Mouse (Mus musculus): ENCODE measurements around the gene Ttll5. TPM values are rescaled to one million over a fixed set of nuclear protein-coding genes. Genes with fewer than 3 reads are reported as not detected.

Ttll5 gene
- polyA plus RNA-seq, 1 experiment from 2014 or later, result 17.7 TPM

- Histone ChIP-seq H3K36me3 (ENCODE audit: control insufficient read depth, insufficient read depth, low read length) (no peaks in the 10 kb centered on the region), H3K4me3 (ENCODE audit: low read depth, low read length) (no peak overlapping the region), H3K9ac (ENCODE audit: low read length) (no peak overlapping the region), H3K27ac (ENCODE audit: low read depth) (no peak overlapping the region), H3K4me2 (ENCODE audit: low read length) (no peak overlapping the region), H3K4me1 (replicated peaks; ENCODE audit: control insufficient read depth, insufficient read depth, low read length) (no peaks in the 10 kb centered on the region; the same call in 1 of the 2 replicates), H3K9me3 (ENCODE audit: control insufficient read depth, low read length) (no peaks in the 10 kb centered on the region), H3K27me3 (replicated peaks; ENCODE audit: control insufficient read depth, insufficient read depth, low read length) (no peaks in the 10 kb centered on the region)
- no peak for DNase-seq (ENCODE audit: low spot score)
- WGBS, result 70% methylated on average over 1 of the region's 1 CpGs
- ATAC-seq (replicated peaks; ENCODE audit: low FRiP score, low TSS enrichment, low read depth), result no peak
Observed at GRCm38 (mm10) chr12:85795551-85795950, 28.9 kb upstream of the Ttll5 start.

GRCm38 (mm10) chr12:85800031-85800430, 24.4 kb upstream of the Ttll5 start:
- ATAC-seq (replicated peaks; ENCODE audit: low FRiP score, low TSS enrichment, low read depth) (no peak), DNase-seq (ENCODE audit: low spot score) (no peak)
- Histone ChIP-seq H3K9ac (ENCODE audit: low read length) (no peak overlapping the region), H3K4me3 (ENCODE audit: low read depth, low read length) (no peak overlapping the region), H3K27ac (ENCODE audit: low read depth) (no peak overlapping the region), H3K4me1 (replicated peaks; ENCODE audit: control insufficient read depth, insufficient read depth, low read length) (no peaks in the 10 kb centered on the region), H3K4me2 (ENCODE audit: low read length) (no peak overlapping the region), H3K27me3 (replicated peaks; ENCODE audit: control insufficient read depth, insufficient read depth, low read length) (no peaks in the 10 kb centered on the region), H3K9me3 (ENCODE audit: control insufficient read depth, low read length) (no peaks in the 10 kb centered on the region), H3K36me3 (ENCODE audit: control insufficient read depth, insufficient read depth, low read length) (no peaks in the 10 kb centered on the region)
- 44% methylated on average over 9 of the region's 9 CpGs for WGBS

- 28% methylated on average over 6 of the region's 6 CpGs for WGBS
- DNase-seq (ENCODE audit: low spot score), result no peak
- no peak overlapping the region for H3K4me3 ChIP-seq (ENCODE audit: low read depth, low read length)
- H3K9me3 ChIP-seq (ENCODE audit: control insufficient read depth, low read length), result no peaks in the 10 kb centered on the region
- no peak overlapping the region for H3K9ac ChIP-seq (ENCODE audit: low read length)
- ATAC-seq (replicated peaks; ENCODE audit: low FRiP score, low TSS enrichment, low read depth), result no peak
- H3K4me1 ChIP-seq (replicated peaks; ENCODE audit: control insufficient read depth, insufficient read depth, low read length), result peaks cover 9% of the 10 kb centered on the region; the same call in 1 of the 2 replicates
- peaks cover 20% of the 10 kb centered on the region for H3K36me3 ChIP-seq (ENCODE audit: control insufficient read depth, insufficient read depth, low read length)
- no peak overlapping the region for H3K27ac ChIP-seq (ENCODE audit: low read depth)
- H3K4me2 ChIP-seq (ENCODE audit: low read length), result no peak overlapping the region
- no peaks in the 10 kb centered on the region for H3K27me3 ChIP-seq (replicated peaks; ENCODE audit: control insufficient read depth, insufficient read depth, low read length)
Observed at GRCm38 (mm10) chr12:85809726-85810125, 14.7 kb upstream of the Ttll5 start.

GRCm38 (mm10) chr12:85810959-85811358, 13.5 kb upstream of the Ttll5 start:
- DNase-seq (ENCODE audit: low spot score) (no peak), ATAC-seq (replicated peaks; ENCODE audit: low FRiP score, low TSS enrichment, low read depth) (no peak)
- H3K27me3 ChIP-seq (replicated peaks; ENCODE audit: control insufficient read depth, insufficient read depth, low read length), result no peaks in the 10 kb centered on the region
- no peak overlapping the region for H3K27ac ChIP-seq (ENCODE audit: low read depth)
- no peak overlapping the region for H3K4me2 ChIP-seq (ENCODE audit: low read length)
- no peaks in the 10 kb centered on the region for H3K9me3 ChIP-seq (ENCODE audit: control insufficient read depth, low read length)
- H3K36me3 ChIP-seq (ENCODE audit: control insufficient read depth, insufficient read depth, low read length), result peaks cover 32% of the 10 kb centered on the region
- H3K4me1 ChIP-seq (replicated peaks; ENCODE audit: control insufficient read depth, insufficient read depth, low read length), result peaks cover 9% of the 10 kb centered on the region; the same call in 1 of the 2 replicates
- no peak overlapping the region for H3K9ac ChIP-seq (ENCODE audit: low read length)
- H3K4me3 ChIP-seq (ENCODE audit: low read depth, low read length), result no peak overlapping the region

- 95% methylated on average over 4 of the region's 4 CpGs for WGBS
- H3K4me3 ChIP-seq (ENCODE audit: low read depth, low read length), result no peak overlapping the region
- H3K27me3 ChIP-seq (replicated peaks; ENCODE audit: control insufficient read depth, insufficient read depth, low read length), result no peaks in the 10 kb centered on the region
- H3K4me1 ChIP-seq (replicated peaks; ENCODE audit: control insufficient read depth, insufficient read depth, low read length), result peaks cover 9% of the 10 kb centered on the region; the same call in 1 of the 2 replicates
- no peak overlapping the region for H3K27ac ChIP-seq (ENCODE audit: low read depth)
- DNase-seq (ENCODE audit: low spot score) (no peak), ATAC-seq (replicated peaks; ENCODE audit: low FRiP score, low TSS enrichment, low read depth) (no peak)
- H3K9me3 ChIP-seq (ENCODE audit: control insufficient read depth, low read length), result no peaks in the 10 kb centered on the region
- H3K36me3 ChIP-seq (ENCODE audit: control insufficient read depth, insufficient read depth, low read length), result peaks cover 37% of the 10 kb centered on the region
- H3K9ac ChIP-seq (ENCODE audit: low read length), result no peak overlapping the region
- no peak overlapping the region for H3K4me2 ChIP-seq (ENCODE audit: low read length)
Observed at GRCm38 (mm10) chr12:85811676-85812075, 12.8 kb upstream of the Ttll5 start.

- Histone ChIP-seq H3K36me3 (ENCODE audit: control insufficient read depth, insufficient read depth, low read length) (peaks cover 51% of the 10 kb centered on the region), H3K27ac (ENCODE audit: low read depth) (no peak overlapping the region)
- DNase-seq (ENCODE audit: low spot score), result no peak
Observed at GRCm38 (mm10) chr12:85813599-85813998, 10.9 kb upstream of the Ttll5 start.

GRCm38 (mm10) chr12:85822051-85822450, 2.4 kb upstream of the Ttll5 start:
- Histone ChIP-seq H3K4me1 (replicated peaks; ENCODE audit: control insufficient read depth, insufficient read depth, low read length) (peaks cover 8% of the 10 kb centered on the region; the same call in 1 of the 2 replicates), H3K36me3 (ENCODE audit: control insufficient read depth, insufficient read depth, low read length) (peaks cover 42% of the 10 kb centered on the region), H3K27me3 (replicated peaks; ENCODE audit: control insufficient read depth, insufficient read depth, low read length) (no peaks in the 10 kb centered on the region), H3K4me2 (ENCODE audit: low read length) (no peak overlapping the region), H3K9ac (ENCODE audit: low read length) (no peak overlapping the region), H3K9me3 (ENCODE audit: control insufficient read depth, low read length) (no peaks in the 10 kb centered on the region), H3K4me3 (ENCODE audit: low read depth, low read length) (no peak overlapping the region), H3K27ac (ENCODE audit: low read depth) (no peak overlapping the region)
- DNase-seq (ENCODE audit: low spot score), result peak; percentile 47
- no peak for ATAC-seq (replicated peaks; ENCODE audit: low FRiP score, low TSS enrichment, low read depth)
- 75% methylated on average over 9 of the region's 9 CpGs for WGBS

More at GRCm38 (mm10) chr12:85813599-85813998, 10.9 kb upstream of the Ttll5 start:
- 60% methylated on average over 2 of the region's 2 CpGs for WGBS
- H3K4me3 ChIP-seq (ENCODE audit: low read depth, low read length), result no peak overlapping the region
- peaks cover 9% of the 10 kb centered on the region; the same call in 1 of the 2 replicates for H3K4me1 ChIP-seq (replicated peaks; ENCODE audit: control insufficient read depth, insufficient read depth, low read length)
- H3K4me2 ChIP-seq (ENCODE audit: low read length), result no peak overlapping the region
- no peaks in the 10 kb centered on the region for H3K27me3 ChIP-seq (replicated peaks; ENCODE audit: control insufficient read depth, insufficient read depth, low read length)
- H3K9me3 ChIP-seq (ENCODE audit: control insufficient read depth, low read length), result no peaks in the 10 kb centered on the region
- no peak overlapping the region for H3K9ac ChIP-seq (ENCODE audit: low read length)
- no peak for ATAC-seq (replicated peaks; ENCODE audit: low FRiP score, low TSS enrichment, low read depth)

GRCm38 (mm10) chr12:85825361-85825760, 902 bp downstream of the Ttll5 start:
- Histone ChIP-seq H3K36me3 (ENCODE audit: control insufficient read depth, insufficient read depth, low read length) (peaks cover 36% of the 10 kb centered on the region), H3K27me3 (replicated peaks; ENCODE audit: control insufficient read depth, insufficient read depth, low read length) (no peaks in the 10 kb centered on the region), H3K27ac (ENCODE audit: low read depth) (peak overlapping the region; percentile 99), H3K4me3 (ENCODE audit: low read depth, low read length) (peak overlapping the region; percentile 83), H3K9me3 (ENCODE audit: control insufficient read depth, low read length) (no peaks in the 10 kb centered on the region), H3K4me1 (replicated peaks; ENCODE audit: control insufficient read depth, insufficient read depth, low read length) (peaks cover 8% of the 10 kb centered on the region; the same call in 1 of the 2 replicates), H3K9ac (ENCODE audit: low read length) (peak overlapping the region; percentile 62), H3K4me2 (ENCODE audit: low read length) (peak overlapping the region; percentile 64)
- ATAC-seq (replicated peaks; ENCODE audit: low FRiP score, low TSS enrichment, low read depth) (no peak), DNase-seq (ENCODE audit: low spot score) (no peak)
- WGBS, result 12% methylated on average over 8 of the region's 8 CpGs

- Histone ChIP-seq H3K27me3 (replicated peaks; ENCODE audit: control insufficient read depth, insufficient read depth, low read length) (no peaks in the 10 kb centered on the region), H3K27ac (ENCODE audit: low read depth) (no peak overlapping the region), H3K4me3 (ENCODE audit: low read depth, low read length) (peak overlapping the region; percentile 83; the same call in 1 of the 2 replicates), H3K36me3 (ENCODE audit: control insufficient read depth, insufficient read depth, low read length) (peaks cover 32% of the 10 kb centered on the region), H3K4me2 (ENCODE audit: low read length) (peak overlapping the region; percentile 64), H3K9ac (ENCODE audit: low read length) (no peak overlapping the region), H3K9me3 (ENCODE audit: control insufficient read depth, low read length) (no peaks in the 10 kb centered on the region), H3K4me1 (replicated peaks; ENCODE audit: control insufficient read depth, insufficient read depth, low read length) (peaks cover 8% of the 10 kb centered on the region; the same call in 1 of the 2 replicates)
- WGBS, result 74% methylated on average over 2 of the region's 2 CpGs
- DNase-seq (ENCODE audit: low spot score) (no peak), ATAC-seq (replicated peaks; ENCODE audit: low FRiP score, low TSS enrichment, low read depth) (no peak)
Observed at GRCm38 (mm10) chr12:85825822-85826221, 1.4 kb downstream of the Ttll5 start.
